In the genomic region with DNA sequence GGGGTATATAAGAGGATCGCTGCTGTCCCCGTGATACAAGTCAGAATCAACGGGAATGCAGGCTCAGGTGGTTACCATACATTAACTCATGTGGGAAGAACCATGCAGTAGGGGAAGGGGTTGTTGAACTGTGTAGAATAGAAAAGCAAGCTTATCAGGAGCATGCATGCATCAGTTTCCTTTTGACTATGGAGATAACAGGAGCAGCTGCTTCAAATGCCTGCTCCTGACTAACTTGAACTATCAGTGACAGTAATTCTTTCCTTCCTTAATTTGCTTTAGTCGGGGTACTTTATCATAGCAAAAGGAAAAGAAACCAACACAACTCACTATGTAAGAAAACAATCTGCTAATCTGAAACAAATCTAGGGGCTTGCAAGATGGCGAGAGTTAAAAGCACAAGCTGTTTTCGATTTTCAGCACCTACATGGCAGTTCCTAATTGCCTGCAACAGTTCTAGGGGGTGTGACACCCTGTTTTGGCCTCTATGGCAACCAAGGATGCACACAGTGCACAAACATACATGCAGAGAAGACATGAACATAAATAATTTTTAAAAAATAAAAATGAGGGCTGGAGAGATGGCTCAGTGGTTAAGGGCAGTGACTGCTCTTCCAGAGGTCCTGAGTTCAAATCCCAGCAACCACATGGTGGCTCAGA, we compare ENCODE assay signal across 23 mouse cellular contexts. TPM values are rescaled to one million over a fixed set of nuclear protein-coding genes. Genes with fewer than 3 reads are reported as not detected.
A peak's percentile ranks its signal among the peaks of the same experiment; 100 is the strongest.
DNase-seq lines count a peak whose midpoint lies in the region; ATAC-seq and TF ChIP-seq lines count a peak whose summit lies in the region.
"Had no signal": no experiment of that assay in that cellular context is flagged by ENCODE, and none has a peak within 500 bp of the region (broad histone marks: within the 10 kb centered on the region; RNA-seq: fewer than 3 reads in every experiment).

No protein-coding gene starts in this region.

- H3K9me3 ChIP-seq in G1E (replicated peaks): no peaks in the 10 kb centered on the region
- no peaks in the 10 kb centered on the region for H3K9me3 ChIP-seq in liver, embryonic 16.5 days (replicated peaks; ENCODE audit: control insufficient read depth, low read length)
- H3K9me3 ChIP-seq: embryonic facial prominence, embryonic 15.5 days; forebrain, embryonic 10.5 days; heart, embryonic 12.5 days; hindbrain, embryonic 10.5 days had no signal

- intact Hi-C loops in left cerebral cortex, postnatal 4 days (cut with DNase I): no loop called here

- no peaks in the 10 kb centered on the region for H3K27me3 ChIP-seq in G1E (ENCODE audit: insufficient read depth, low read length)
- H3K27me3 ChIP-seq in liver, embryonic 16.5 days (ENCODE audit: control insufficient read depth, insufficient read depth, low read depth, low read length): no peaks in the 10 kb centered on the region
- no peaks in the 10 kb centered on the region for H3K27me3 ChIP-seq in cerebellum, adult 2 months (ENCODE audit: control insufficient read depth, insufficient read depth, low read length)
- H3K27me3 ChIP-seq: CH12.LX; embryonic facial prominence, embryonic 15.5 days; heart, embryonic 12.5 days had no signal

- TF ChIP-seq POLR2A in cerebellum, adult 2 months (IDR thresholded peaks at IDR 0.05; ENCODE audit: borderline replicate concordance, insufficient read depth, low read length): no peak

- peak; percentile 12 for DNase-seq in CD4-positive, CD25-positive, alpha-beta regulatory T cell, adult 2 months (ENCODE audit: low read depth, low spot score)
- DNase-seq in G1E (ENCODE audit: low spot score): no peak
- DNase-seq in left cerebral cortex, adult 18-20 months (ENCODE audit: low spot score in 2 of 2): no peak
- DNase-seq in left cerebral cortex, postnatal 4 days: no peak
- DNase-seq in kidney, postnatal 10 days: no peak
- no peak for DNase-seq in cerebellum, adult 2 months
- DNase-seq: adrenal gland, postnatal 14 days; B cell, adult 2 months; cerebellum, adult 18-20 months; cerebellum, postnatal 10 days; embryo, embryonic 11 days; gastrocnemius, adult 2 months; gastrocnemius, postnatal 25 days had no signal

- H3K4me3 ChIP-seq in G1E (ENCODE audit: low read depth, low read length): no peak overlapping the region
- H3K4me3 ChIP-seq in liver, embryonic 16.5 days (ENCODE audit: low read depth, low read length): no peak overlapping the region
- no peak overlapping the region for H3K4me3 ChIP-seq in cerebellum, adult 2 months (replicated peaks; ENCODE audit: insufficient read depth, low read depth, low read length)
- H3K4me3 ChIP-seq: embryonic facial prominence, embryonic 15.5 days; erythroblast, embryonic 14.5 days; forebrain, embryonic 10.5 days; gastrocnemius, adult 2 months; heart, embryonic 12.5 days; hindbrain, embryonic 10.5 days had no signal

- H3K4me1 ChIP-seq in G1E (ENCODE audit: insufficient read depth, low read depth, low read length): peaks cover 6% of the 10 kb centered on the region
- no peaks in the 10 kb centered on the region for H3K4me1 ChIP-seq in liver, embryonic 16.5 days (ENCODE audit: control insufficient read depth, low read depth, low read length)
- no peaks in the 10 kb centered on the region for H3K4me1 ChIP-seq in cerebellum, adult 2 months (ENCODE audit: control insufficient read depth, insufficient read depth, low read length)
- H3K4me1 ChIP-seq: embryonic facial prominence, embryonic 15.5 days; forebrain, embryonic 10.5 days; heart, embryonic 12.5 days; hindbrain, embryonic 10.5 days had no signal

- no peak overlapping the region for H3K27ac ChIP-seq in liver, embryonic 16.5 days (ENCODE audit: low read length)
- H3K27ac ChIP-seq in cerebellum, adult 2 months (ENCODE audit: insufficient read depth, low read length): no peak overlapping the region
- H3K27ac ChIP-seq: embryonic facial prominence, embryonic 15.5 days; forebrain, embryonic 10.5 days; gastrocnemius, adult 2 months; hindbrain, embryonic 10.5 days; hindbrain, embryonic 14.5 days had no signal

- TF ChIP-seq CTCF in G1E (IDR thresholded peaks at IDR 0.05; ENCODE audit: low read depth, low read length): no peak
- no peak for TF ChIP-seq CTCF in cerebellum, adult 2 months (IDR thresholded peaks at IDR 0.05; ENCODE audit: borderline replicate concordance, insufficient read depth, low read depth, low read length)

- 31% methylated on average over 6 of the region's 6 CpGs for WGBS in liver, embryonic 16.5 days (ENCODE audit: insufficient replicate concordance)
- 95% methylated on average over 6 of the region's 6 CpGs for WGBS in cerebellum, adult 2 months

- peak; percentile 93 for ATAC-seq in G1E (ENCODE audit: extremely low read depth, insufficient number of reproducible peaks, low FRiP score, poor library complexity, severe bottlenecking)
- ATAC-seq in common myeloid progenitor, adult 5-6 weeks (replicated peaks; ENCODE audit: low read depth, poor library complexity, severe bottlenecking): peak; percentile 65
- ATAC-seq in liver, embryonic 16.5 days (ENCODE audit: low read depth): peak; percentile 69
- ATAC-seq: forebrain, embryonic 14.5 days had no signal

- H3K4me2 ChIP-seq in liver, embryonic 16.5 days (ENCODE audit: low read depth, low read length): peak overlapping the region; percentile 9; the same call in 1 of the 2 replicates
- H3K4me2 ChIP-seq: embryonic facial prominence, embryonic 15.5 days; heart, embryonic 12.5 days; hindbrain, embryonic 14.5 days had no signal

- peaks cover 36% of the 10 kb centered on the region for H3K36me3 ChIP-seq in G1E (replicated peaks)
- H3K36me3 ChIP-seq in liver, embryonic 16.5 days (ENCODE audit: control insufficient read depth, insufficient read depth): no peaks in the 10 kb centered on the region

- no peak overlapping the region for H3K9ac ChIP-seq in liver, embryonic 16.5 days (ENCODE audit: low read depth, low read length)
- H3K9ac ChIP-seq: embryonic facial prominence, embryonic 15.5 days; heart, embryonic 12.5 days; hindbrain, embryonic 14.5 days had no signal

RNA-seq across cellular contexts. Expression of a gene that starts 16.8 kb away (rescaled TPM):
- total RNA-seq in G1E (2014; fragmentation: Nextera tagmentation): 46.3 and 51.3 TPM in 2 replicates
- total RNA-seq in G1E (2017): 14.6 and 17.0 TPM in 2 replicates
- 0.41 and 0.42 TPM in 2 replicates for polyA plus RNA-seq in G1E (2012)
- 6.7 and 7.4 TPM in 2 replicates for total RNA-seq in common myeloid progenitor, adult 5-6 weeks (2017)
- 1.3 and 1.8 TPM in 2 replicates for polyA plus RNA-seq in liver, embryonic 16.5 days (2015; fragmentation: Nextera tagmentation; extraction: Ambion mirVana)
- 10 to 100 TPM; 29.9 to 32.7 TPM for total RNA-seq in left cerebral cortex, adult 18-20 months (2021)
- 10 to 100 TPM; 24.7 to 26.4 TPM for total RNA-seq in left cerebral cortex, postnatal 4 days (2021)
- 6.6 and 6.9 TPM in 2 replicates for polyA plus RNA-seq in cerebellum, adult 2 months (2012; rRNA removed)

RNA-seq across cellular contexts. Expression of a gene that starts 16.9 kb away (rescaled TPM):
- 62.0 and 67.5 TPM in 2 replicates for total RNA-seq in G1E (2014; fragmentation: Nextera tagmentation)
- 133 and 164 TPM in 2 replicates for total RNA-seq in G1E (2017)
- polyA plus RNA-seq in G1E (2012): 145 and 172 TPM in 2 replicates
- total RNA-seq in common myeloid progenitor, adult 5-6 weeks (2017): 87.9 and 114 TPM in 2 replicates
- 44.9 and 45.4 TPM in 2 replicates for polyA plus RNA-seq in liver, embryonic 16.5 days (2015; fragmentation: Nextera tagmentation; extraction: Ambion mirVana)
- 10 to 100 TPM; 71.0 to 75.0 TPM for total RNA-seq in left cerebral cortex, adult 18-20 months (2021)
- 10 to 100 TPM; 74.8 to 93.6 TPM for total RNA-seq in left cerebral cortex, postnatal 4 days (2021)
- polyA plus RNA-seq in cerebellum, adult 2 months (2012; rRNA removed): 51.9 and 53.9 TPM in 2 replicates
